10 mouse cellular contexts compared by ENCODE assay signal in genomic region chr1:164631679-164632078, GRCm38 (mm10).
DNase-seq lines count a peak whose midpoint lies in the region; ATAC-seq and TF ChIP-seq lines count a peak whose summit lies in the region.
"Had no signal": no experiment of that assay in that cellular context is flagged by ENCODE, and none has a peak within 500 bp of the region (broad histone marks: within the 10 kb centered on the region; RNA-seq: fewer than 3 reads in every experiment).

No protein-coding gene starts in this region.

- H3K36me3 ChIP-seq in forebrain, embryonic 15.5 days: no peaks in the 10 kb centered on the region

- no peak overlapping the region for H3K4me2 ChIP-seq in forebrain, embryonic 15.5 days (replicated peaks)

- 64% methylated on average over 6 of the region's 6 CpGs for WGBS in lung, adult 2 months
- 83% methylated on average over 6 of the region's 6 CpGs for WGBS in forebrain, embryonic 15.5 days

- H3K4me1 ChIP-seq in lung, adult 2 months (ENCODE audit: control insufficient read depth, insufficient read depth, low read length): no peaks in the 10 kb centered on the region
- H3K4me1 ChIP-seq in forebrain, embryonic 15.5 days: no peaks in the 10 kb centered on the region

- H3K9me3 ChIP-seq in forebrain, embryonic 15.5 days: no peaks in the 10 kb centered on the region

- H3K9ac ChIP-seq in forebrain, embryonic 15.5 days (replicated peaks): no peak overlapping the region
- H3K9ac ChIP-seq: forebrain, postnatal 0 days had no signal

- ATAC-seq in activated CD4-positive, CD25-positive, alpha-beta regulatory T cell, adult 4 months: no peak
- no peak for ATAC-seq in forebrain, embryonic 15.5 days (replicated peaks)
- ATAC-seq: forebrain, postnatal 0 days; hindbrain, postnatal 0 days had no signal

- TF ChIP-seq CTCF in lung, adult 2 months (IDR thresholded peaks at IDR 0.05; ENCODE audit: insufficient read depth, low read length): no peak

- H3K4me3 ChIP-seq in lung, adult 2 months (replicated peaks; ENCODE audit: extremely low read depth, low read depth, low read length): no peak overlapping the region
- H3K4me3 ChIP-seq in forebrain, embryonic 15.5 days: no peak overlapping the region

- DNase-seq in frontal cortex, postnatal 36 days (ENCODE audit: low spot score in 2 of 2): peak; percentile 10 to 36
- DNase-seq in frontal cortex, postnatal 25 days (ENCODE audit: low spot score in 2 of 2): no peak
- DNase-seq in lung, adult 18-20 months: peak; percentile 22 to 49
- no peak for DNase-seq in lung, adult 2 months
- DNase-seq in adrenal gland, postnatal 36 days: peak; percentile 59 to 60
- peak; percentile 35 for DNase-seq in lung, postnatal 36 days
- DNase-seq: forebrain, postnatal 0 days had no signal

- no peak for TF ChIP-seq POLR2A in lung, adult 2 months (IDR thresholded peaks at IDR 0.05; ENCODE audit: borderline replicate concordance, extremely low read depth, low read depth, low read length)

- no peaks in the 10 kb centered on the region for H3K27me3 ChIP-seq in forebrain, embryonic 15.5 days

- H3K27ac ChIP-seq in forebrain, embryonic 15.5 days (replicated peaks): no peak overlapping the region
- H3K27ac ChIP-seq: hindbrain, postnatal 0 days had no signal

Comparison
In these comparisons a context has a peak if more than half of its experiments do, and no peak if none do; other contexts are left out.
1. DNase-seq: peak in frontal cortex, postnatal 36 days (2 of 2), lung, adult 18-20 months (2 of 2), adrenal gland, postnatal 36 days (2 of 2) and lung, postnatal 36 days (single experiment); none in frontal cortex, postnatal 25 days (0 of 2) and lung, adult 2 months (single experiment).